Mouse (Mus musculus): ENCODE results near the gene Dpp4. TPM values are rescaled to one million over a fixed set of nuclear protein-coding genes. Genes with fewer than 3 reads are reported as not detected.

Gene Dpp4
- 1.5 and 1.7 TPM in 2 replicates for polyA plus RNA-seq (2012; rRNA removed)

GRCm38 (mm10) chr2:62412081-62412821 lies at the start of gene Dpp4:
Dpp4 (minus strand) TSS chr2:62412231.

Other genes with a start within 250 kb of the Dpp4 start
- gene Gcg, start 71.4 kb upstream of the Dpp4 start, polyA plus RNA-seq (2012; rRNA removed): 1.4 and 1.6 TPM in 2 replicates
- 1.2 and 4.9 TPM in 2 replicates for gene Fap, start 161.8 kb upstream of the Dpp4 start, polyA plus RNA-seq (2012; rRNA removed)
- 0.87 and 1.0 TPM in 2 replicates for gene Ifih1, start 234.0 kb upstream of the Dpp4 start, polyA plus RNA-seq (2012; rRNA removed)

Data from central nervous system, embryonic 18 days (tissue).